Mouse (Mus musculus) limb, embryonic 11.5 days (tissue): Measurements from ENCODE around the gene Lmnb2. TPM values are rescaled to one million over a fixed set of nuclear protein-coding genes. Genes with fewer than 3 reads are reported as not detected.

ENCODE experiments used
- ATAC-seq: fragments of 200-750 bp; cut with Nextera tagmentation; 2 replicates; pipeline ENCODE4 v1.8.0; 2017; ENCODE audit warnings: low read depth; ENCODE audit not compliant: insufficient number of reproducible peaks, low FRiP score, low TSS enrichment
- DNase-seq: peaks from one replicate; pipeline ENCODE4 v3.0.0-alpha.2; 2015; ENCODE audit warnings: low spot score
- H3K27ac ChIP-seq: fragments of 300-500 bp; sonication (generic); replicated peaks from 2 replicates; pipeline ENCODE4 v1.5.1; 2014; ENCODE audit warnings: low read depth, mild to moderate bottlenecking, low read length
- H3K27me3 ChIP-seq: fragments of 300-500 bp; sonication (generic); 2 replicates; pipeline ENCODE4 v1.6.1; 2014; ENCODE audit warnings: mild to moderate bottlenecking, low read length, mixed read lengths; ENCODE audit not compliant: control insufficient read depth, insufficient read depth
- H3K36me3 ChIP-seq: fragments of 300-500 bp; sonication (generic); 2 replicates; pipeline ENCODE4 v1.6.1; 2014; ENCODE audit warnings: mild to moderate bottlenecking, low read length, moderate library complexity, mixed read lengths; ENCODE audit not compliant: control insufficient read depth, insufficient read depth
- H3K4me1 ChIP-seq: fragments of 300-500 bp; sonication (generic); 2 replicates; pipeline ENCODE4 v1.6.1; 2014; ENCODE audit warnings: low read length, mixed read lengths; ENCODE audit not compliant: control insufficient read depth, insufficient read depth
- H3K4me2 ChIP-seq: fragments of 300-500 bp; sonication (generic); 2 replicates; pipeline ENCODE4 v1.6.1; 2014; ENCODE audit warnings: low read depth, mild to moderate bottlenecking, moderate library complexity; ENCODE audit not compliant: severe bottlenecking
- H3K4me3 ChIP-seq: fragments of 300-500 bp; sonication (generic); 2 replicates; pipeline ENCODE4 v1.5.1; 2014; ENCODE audit warnings: low read depth, low read length
- H3K9ac ChIP-seq: fragments of 300-500 bp; sonication (generic); 2 replicates; pipeline ENCODE4 v1.6.1; 2014; ENCODE audit warnings: mild to moderate bottlenecking, low read length
- H3K9me3 ChIP-seq: fragments of 300-500 bp; sonication (generic); 2 replicates; pipeline ENCODE4 v1.6.1; 2016; ENCODE audit warnings: low read length; ENCODE audit not compliant: control insufficient read depth
- WGBS: fragments of 180-500 bp; shearing (Covaris S2); extraction: QIAGEN DNeasy Blood & Tissue Kit; methylation state at CpG from one replicate; pipeline ENCODE4 v1.1.7; 2014; 5-methylcytosine and 5-hydroxymethylcytosine counted together
- polyA plus RNA-seq: library from polyadenylated mRNA; unstranded; fragments of >200 nt; fragmentation: Nextera tagmentation; extraction: Ambion mirVana; gene quantifications from 2 replicates; pipeline ENCODE4 v1.2.1, GENCODE M21; 2014

The Lmnb2 gene
- polyA plus RNA-seq, 1 experiment from 2014 or later: 23.3 TPM

DNA sequence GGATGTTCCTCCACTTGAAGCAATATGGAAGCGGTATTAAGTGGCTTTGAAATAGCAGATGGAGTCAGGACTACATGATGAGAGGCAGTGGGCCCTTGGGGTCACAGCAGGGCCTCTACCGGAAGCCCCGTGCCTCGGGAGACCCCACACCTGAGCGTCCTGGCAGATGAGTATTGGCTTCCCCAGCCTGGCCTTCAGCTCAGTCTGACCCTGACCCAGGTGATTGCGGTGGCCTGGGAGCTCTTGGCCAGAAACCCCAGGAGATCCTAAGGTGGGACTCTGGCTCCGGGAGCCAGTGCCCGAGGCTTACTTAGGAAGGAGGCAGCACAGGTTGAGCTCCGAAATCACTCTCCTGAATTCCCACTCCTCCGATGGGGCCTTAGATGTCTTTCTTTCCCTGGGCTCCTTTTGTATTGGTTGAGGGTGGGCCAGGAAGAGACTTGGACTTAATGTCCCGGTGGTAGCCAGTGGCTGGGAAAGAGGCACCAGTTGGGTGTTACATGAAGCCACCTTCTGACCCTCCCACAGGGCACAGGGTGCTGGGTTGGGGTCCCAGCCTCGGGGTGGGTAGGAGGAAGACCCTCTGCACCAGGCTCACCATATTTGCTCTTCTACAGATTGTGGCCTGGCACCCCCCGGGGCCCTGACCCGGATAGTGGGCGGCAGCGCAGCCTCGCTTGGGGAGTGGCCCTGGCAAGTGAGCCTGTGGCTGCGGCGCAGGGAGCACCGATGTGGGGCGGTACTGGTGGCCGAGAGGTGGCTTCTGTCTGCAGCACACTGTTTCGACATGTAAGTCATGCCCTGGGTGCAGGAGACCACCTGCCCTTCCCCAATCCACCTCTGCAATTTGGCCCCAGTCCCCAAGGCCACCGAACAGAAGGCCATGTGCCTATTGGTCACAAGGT lies 21.2 kb downstream of the Lmnb2 start:
- Histone ChIP-seq H3K4me3 (no peak overlapping the region), H3K4me2 (no peak overlapping the region), H3K9ac (no peak overlapping the region), H3K36me3 (no peaks in the 10 kb centered on the region), H3K27me3 (no peaks in the 10 kb centered on the region), H3K27ac (no peak overlapping the region), H3K4me1 (peaks cover 8% of the 10 kb centered on the region; the same call in 1 of the 2 replicates), H3K9me3 (no peaks in the 10 kb centered on the region)
- no peak for ATAC-seq
- DNase-seq: no peak
- WGBS: 67% methylated on average over 24 of the region's 24 CpGs

GRCm38 (mm10) chr10:80895697-80896096 lies 22.3 kb downstream of the Lmnb2 start:
- H3K4me3 ChIP-seq: no peak overlapping the region
- H3K36me3 ChIP-seq: no peaks in the 10 kb centered on the region
- no peak overlapping the region for H3K4me2 ChIP-seq
- H3K27ac ChIP-seq: no peak overlapping the region
- 86% methylated on average over 6 of the region's 6 CpGs for WGBS
- no peaks in the 10 kb centered on the region for H3K9me3 ChIP-seq
- H3K27me3 ChIP-seq: no peaks in the 10 kb centered on the region
- no peak overlapping the region for H3K9ac ChIP-seq
- DNase-seq: no peak
- no peak for ATAC-seq
- peaks cover 8% of the 10 kb centered on the region; the same call in 1 of the 2 replicates for H3K4me1 ChIP-seq

DNA sequence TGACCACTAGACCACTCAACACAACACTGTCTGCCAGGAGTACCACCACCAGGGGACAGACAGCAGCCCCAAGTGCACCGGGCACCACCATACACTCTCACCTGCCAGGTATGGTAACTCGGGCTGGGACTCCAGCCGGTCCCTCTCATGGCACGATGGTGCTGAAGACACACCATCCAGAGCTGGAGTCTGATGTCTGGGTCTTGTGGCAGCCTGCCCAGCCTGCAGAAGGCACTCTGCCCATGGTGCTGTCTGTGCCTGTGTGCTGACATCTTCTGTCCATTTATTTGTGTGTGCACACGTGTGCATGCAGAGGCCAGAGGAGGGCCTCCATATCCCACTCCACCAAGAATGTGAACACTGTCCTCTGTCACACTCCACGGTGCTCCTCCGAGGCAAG lies 22.9 kb downstream of the Lmnb2 start:
- no peaks in the 10 kb centered on the region for H3K27me3 ChIP-seq
- peaks cover 8% of the 10 kb centered on the region; the same call in 1 of the 2 replicates for H3K4me1 ChIP-seq
- H3K4me2 ChIP-seq: no peak overlapping the region
- H3K27ac ChIP-seq: no peak overlapping the region
- H3K9me3 ChIP-seq: no peaks in the 10 kb centered on the region
- no peaks in the 10 kb centered on the region for H3K36me3 ChIP-seq
- 90% methylated on average over 7 of the region's 7 CpGs for whole genome bisulfite sequencing
- H3K9ac ChIP-seq: no peak overlapping the region
- ATAC-seq (no peak), DNase-seq (no peak)
- H3K4me3 ChIP-seq: no peak overlapping the region

DNA sequence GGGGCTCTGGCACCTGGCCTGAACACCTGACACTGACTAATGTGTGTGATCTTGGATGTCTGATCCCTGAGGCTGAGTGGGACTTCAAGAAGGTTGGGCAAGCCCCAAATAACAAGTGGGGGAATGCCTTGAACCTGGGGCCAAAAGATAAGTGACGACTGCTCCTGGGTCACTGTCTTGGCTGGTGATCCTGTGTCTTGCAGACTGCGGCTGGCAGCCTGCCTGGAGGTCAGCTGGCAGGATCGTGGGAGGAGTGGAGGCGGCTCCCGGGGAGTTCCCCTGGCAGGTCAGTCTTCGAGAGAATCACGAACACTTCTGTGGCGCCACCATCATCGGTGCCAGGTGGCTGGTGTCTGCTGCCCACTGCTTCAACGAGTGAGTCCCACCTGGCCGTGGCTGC lies 30.9 kb downstream of the Lmnb2 start:
- no peak overlapping the region for H3K4me2 ChIP-seq
- H3K36me3 ChIP-seq: no peaks in the 10 kb centered on the region
- H3K4me1 ChIP-seq: 0 out of 2 replicates have a peak, but pooled peaks cover 2% of the 10 kb centered on the region
- ATAC-seq: no peak
- DNase-seq: no peak
- H3K9ac ChIP-seq: no peak overlapping the region
- H3K9me3 ChIP-seq: no peaks in the 10 kb centered on the region
- no peak overlapping the region for H3K27ac ChIP-seq
- H3K4me3 ChIP-seq: no peak overlapping the region
- peaks cover 15% of the 10 kb centered on the region for H3K27me3 ChIP-seq
- 73% methylated on average over 11 of the region's 11 CpGs for WGBS

DNA sequence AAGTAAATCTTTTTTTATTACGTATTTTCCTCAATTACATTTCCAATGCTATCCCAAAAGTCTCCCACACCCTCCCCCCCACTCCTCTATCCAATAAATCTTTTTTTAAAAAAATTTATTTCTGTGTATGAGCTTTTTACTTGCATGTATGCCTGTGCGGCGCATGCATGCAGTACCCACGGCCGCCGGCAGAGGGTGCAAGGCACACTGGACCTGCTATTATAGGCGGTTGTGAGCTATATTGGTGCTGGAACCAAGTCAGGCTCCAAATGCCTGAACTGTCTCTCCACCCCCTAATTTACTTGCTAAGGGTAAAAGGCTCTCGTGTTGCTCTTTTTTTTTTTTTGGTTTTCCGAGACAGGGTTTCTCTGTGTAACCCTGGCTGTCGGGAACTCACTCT lies 36.7 kb downstream of the Lmnb2 start:
- no peaks in the 10 kb centered on the region for H3K36me3 ChIP-seq
- H3K27ac ChIP-seq: no peak overlapping the region
- H3K9ac ChIP-seq: no peak overlapping the region
- no peak for ATAC-seq
- WGBS: 24% methylated on average over 10 of the region's 10 CpGs
- no peaks in the 10 kb centered on the region for H3K9me3 ChIP-seq
- no peaks in the 10 kb centered on the region for H3K4me1 ChIP-seq
- H3K27me3 ChIP-seq: no peaks in the 10 kb centered on the region
- H3K4me2 ChIP-seq: no peak overlapping the region
- peak; percentile 88 for DNase-seq
- no peak overlapping the region for H3K4me3 ChIP-seq

GRCm38 (mm10) chr10:80880901-80881300 lies 37.1 kb downstream of the Lmnb2 start:
- ATAC-seq (no peak), DNase-seq (no peak)
- no peaks in the 10 kb centered on the region for H3K4me1 ChIP-seq
- H3K4me2 ChIP-seq: no peak overlapping the region
- 80% methylated on average over 2 of the region's 2 CpGs for WGBS
- H3K4me3 ChIP-seq: no peak overlapping the region
- H3K27ac ChIP-seq: no peak overlapping the region
- no peaks in the 10 kb centered on the region for H3K9me3 ChIP-seq
- H3K9ac ChIP-seq: no peak overlapping the region
- no peaks in the 10 kb centered on the region for H3K36me3 ChIP-seq
- H3K27me3 ChIP-seq: no peaks in the 10 kb centered on the region

- Histone ChIP-seq H3K27me3 (no peaks in the 10 kb centered on the region), H3K9me3 (no peaks in the 10 kb centered on the region), H3K9ac (no peak overlapping the region), H3K27ac (no peak overlapping the region), H3K4me3 (no peak overlapping the region), H3K4me2 (no peak overlapping the region), H3K36me3 (no peaks in the 10 kb centered on the region), H3K4me1 (no peaks in the 10 kb centered on the region)
- WGBS: 22% methylated on average over 5 of the region's 5 CpGs
- DNase-seq (peak; percentile 78), ATAC-seq (no peak)
Measured at GRCm38 (mm10) chr10:80880131-80880641, 37.9 kb downstream of the Lmnb2 start.

DNA sequence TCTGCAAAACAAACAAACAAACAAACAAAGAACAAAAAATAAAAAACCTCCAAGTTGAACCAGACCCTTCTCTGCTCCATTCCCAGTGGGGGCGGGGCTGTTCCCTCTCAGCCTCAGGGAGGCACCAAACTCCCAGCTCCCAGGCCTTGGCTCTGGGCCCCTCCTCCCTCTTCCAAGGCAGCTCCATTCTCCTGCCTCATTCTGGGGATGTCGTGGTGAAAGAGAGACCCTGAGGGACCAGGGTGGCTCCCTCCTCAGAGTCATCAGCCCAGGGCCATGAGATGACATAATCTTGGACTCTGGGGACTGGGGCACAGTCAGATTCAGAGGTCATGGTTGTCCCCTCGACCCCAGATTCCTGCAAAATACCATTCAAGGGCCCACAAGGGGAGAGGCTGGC lies 41.5 kb downstream of the Lmnb2 start:
- Histone ChIP-seq H3K4me3 (no peak overlapping the region), H3K9me3 (no peaks in the 10 kb centered on the region), H3K27me3 (no peaks in the 10 kb centered on the region), H3K27ac (no peak overlapping the region), H3K9ac (no peak overlapping the region), H3K4me1 (no peaks in the 10 kb centered on the region), H3K36me3 (no peaks in the 10 kb centered on the region), H3K4me2 (no peak overlapping the region)
- DNase-seq: no peak
- WGBS: 13% methylated on average over 3 of the region's 3 CpGs
- ATAC-seq: no peak
